Mouse (Mus musculus) hindbrain, embryonic 10.5 days (tissue): ENCODE data around the gene Ap2a2. TPM values are rescaled to one million over a fixed set of nuclear protein-coding genes. Genes with fewer than 3 reads are reported as not detected.

ENCODE experiments used
- DNase-seq: peaks from one replicate; pipeline ENCODE4 v3.0.0-alpha.2; 2017; ENCODE audit warnings: low spot score
- H3K27ac ChIP-seq: fragments of 300-500 bp; sonication (generic); 2 replicates; pipeline ENCODE4 v1.5.1; 2016; ENCODE audit warnings: mild to moderate bottlenecking, moderate library complexity
- H3K27me3 ChIP-seq: fragments of 300-500 bp; sonication (generic); 2 replicates; pipeline ENCODE4 v1.6.1; 2016; ENCODE audit warnings: mild to moderate bottlenecking; ENCODE audit not compliant: poor library complexity, insufficient read depth, severe bottlenecking
- H3K36me3 ChIP-seq: fragments of 300-500 bp; sonication (generic); 2 replicates; pipeline ENCODE4 v1.6.1; 2016; ENCODE audit warnings: mild to moderate bottlenecking, moderate library complexity
- H3K4me1 ChIP-seq: fragments of 300-500 bp; sonication (generic); replicated peaks from 2 replicates; pipeline ENCODE4 v1.6.1; 2016; ENCODE audit warnings: mild to moderate bottlenecking
- H3K4me3 ChIP-seq: fragments of 300-500 bp; sonication (generic); 2 replicates; pipeline ENCODE4 v1.5.1; 2016; ENCODE audit warnings: mild to moderate bottlenecking, moderate library complexity
- H3K9me3 ChIP-seq: fragments of 300-500 bp; sonication (generic); 2 replicates; pipeline ENCODE4 v1.6.1; 2016; ENCODE audit warnings: mild to moderate bottlenecking, moderate library complexity
- WGBS: fragments of 180-500 bp; shearing (Covaris S2); methylation state at CpG from one replicate; pipeline ENCODE4 v1.1.7; 2016; 5-methylcytosine and 5-hydroxymethylcytosine counted together
- polyA plus RNA-seq: library from polyadenylated mRNA; unstranded; fragments of >200 nt; fragmentation: Nextera tagmentation; extraction: Ambion mirVana; gene quantifications from 2 replicates; pipeline ENCODE4 v1.2.1, GENCODE M21; 2016

Ap2a2 gene
- polyA plus RNA-seq, 1 experiment from 2014 or later, result 105 TPM

GRCm38 (mm10) chr7:141564561-141564960 lies 2.6 kb downstream of the Ap2a2 start:
- WGBS, result 74% methylated on average over 7 of the region's 7 CpGs
- Histone ChIP-seq H3K36me3 (peaks cover 15% of the 10 kb centered on the region), H3K9me3 (no peaks in the 10 kb centered on the region), H3K4me1 (peaks cover 48% of the 10 kb centered on the region), H3K4me3 (peak overlapping the region; percentile 6; the same call in 1 of the 2 replicates), H3K27me3 (0 out of 2 replicates have a peak, but pooled peaks cover 5% of the 10 kb centered on the region), H3K27ac (0 out of 2 replicates have a peak overlapping the region, but pooled peaks have one; percentile 23)
- no peak for DNase-seq

DNA sequence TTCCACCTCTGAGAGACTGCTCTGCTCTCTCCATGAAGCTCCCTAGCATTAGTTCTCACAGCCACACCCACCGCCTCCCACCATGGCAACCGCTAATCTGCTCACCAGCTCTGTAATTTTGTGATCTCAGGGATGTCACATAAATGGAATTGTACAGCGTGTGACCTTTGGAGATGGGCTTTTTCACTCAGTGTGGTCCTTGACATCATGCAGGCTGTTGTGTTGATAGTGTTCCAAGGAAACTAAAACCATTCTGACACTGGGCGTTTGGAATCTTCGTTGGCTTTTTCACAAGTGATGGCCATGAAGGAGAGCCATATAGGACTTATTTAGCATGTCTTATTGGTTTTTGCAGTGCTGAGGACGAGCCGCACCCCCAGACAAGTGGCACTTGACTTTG lies 4.6 kb downstream of the Ap2a2 start:
- Histone ChIP-seq H3K9me3 (no peaks in the 10 kb centered on the region), H3K27ac (no peak overlapping the region), H3K36me3 (peaks cover 19% of the 10 kb centered on the region), H3K4me1 (peaks cover 44% of the 10 kb centered on the region), H3K27me3 (no peaks in the 10 kb centered on the region), H3K4me3 (no peak overlapping the region)
- DNase-seq, result no peak
- WGBS, result 85% methylated on average over 7 of the region's 7 CpGs

GRCm38 (mm10) chr7:141569283-141569803 lies 7.4 kb downstream of the Ap2a2 start:
- peaks cover 22% of the 10 kb centered on the region for H3K4me1 ChIP-seq
- WGBS, result 89% methylated on average over 9 of the region's 9 CpGs
- no peak for DNase-seq
- no peaks in the 10 kb centered on the region for H3K27me3 ChIP-seq
- peaks cover 22% of the 10 kb centered on the region for H3K36me3 ChIP-seq
- no peaks in the 10 kb centered on the region for H3K9me3 ChIP-seq
- no peak overlapping the region for H3K4me3 ChIP-seq
- H3K27ac ChIP-seq, result no peak overlapping the region

DNA sequence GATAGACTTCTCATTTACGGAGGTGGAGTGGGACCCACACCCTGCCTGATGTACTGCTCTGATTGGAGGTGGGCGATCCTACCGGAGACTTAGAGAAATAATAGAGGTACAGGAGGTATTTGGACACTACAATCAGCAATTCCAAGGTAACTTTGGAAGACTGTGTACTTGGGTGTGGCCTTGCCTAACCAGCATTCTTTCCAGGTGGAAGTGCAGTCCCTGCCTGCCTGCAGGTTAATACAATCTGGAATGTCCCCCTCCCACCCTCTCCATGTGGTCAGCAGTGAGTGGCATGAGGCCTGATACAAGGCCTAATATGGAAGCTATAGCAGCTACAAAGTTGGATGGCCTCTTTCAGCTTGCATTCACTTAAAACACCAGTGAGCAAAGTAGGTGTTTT lies 7.9 kb downstream of the Ap2a2 start:
- peaks cover 17% of the 10 kb centered on the region for H3K36me3 ChIP-seq
- DNase-seq, result no peak
- no peak overlapping the region for H3K27ac ChIP-seq
- H3K27me3 ChIP-seq, result no peaks in the 10 kb centered on the region
- H3K4me3 ChIP-seq, result no peak overlapping the region
- 92% methylated on average over 3 of the region's 3 CpGs for WGBS
- H3K4me1 ChIP-seq, result peaks cover 16% of the 10 kb centered on the region
- no peaks in the 10 kb centered on the region for H3K9me3 ChIP-seq

GRCm38 (mm10) chr7:141570625-141571295 lies 8.8 kb downstream of the Ap2a2 start:
- Histone ChIP-seq H3K4me1 (peaks cover 14% of the 10 kb centered on the region), H3K36me3 (peaks cover 8% of the 10 kb centered on the region; the same call in 1 of the 2 replicates), H3K27ac (no peak overlapping the region), H3K4me3 (no peak overlapping the region), H3K9me3 (no peaks in the 10 kb centered on the region), H3K27me3 (no peaks in the 10 kb centered on the region)
- no peak for DNase-seq
- 92% methylated on average over 4 of the region's 4 CpGs for WGBS

- H3K27me3 ChIP-seq, result no peaks in the 10 kb centered on the region
- H3K4me3 ChIP-seq, result no peak overlapping the region
- peaks cover 10% of the 10 kb centered on the region; the same call in 1 of the 2 replicates for H3K36me3 ChIP-seq
- no peak for DNase-seq
- no peak overlapping the region for H3K27ac ChIP-seq
- WGBS, result 88% methylated on average over 3 of the region's 3 CpGs
- H3K4me1 ChIP-seq, result no peaks in the 10 kb centered on the region
- no peaks in the 10 kb centered on the region for H3K9me3 ChIP-seq
Measured at GRCm38 (mm10) chr7:141574041-141574440, 12.1 kb downstream of the Ap2a2 start.

- no peak overlapping the region for H3K4me3 ChIP-seq
- H3K9me3 ChIP-seq, result no peaks in the 10 kb centered on the region
- no peaks in the 10 kb centered on the region for H3K4me1 ChIP-seq
- no peaks in the 10 kb centered on the region for H3K27me3 ChIP-seq
- 71% methylated on average over 3 of the region's 3 CpGs for WGBS
- H3K36me3 ChIP-seq, result peaks cover 7% of the 10 kb centered on the region; the same call in 1 of the 2 replicates
- no peak overlapping the region for H3K27ac ChIP-seq
- no peak for DNase-seq
Measured at GRCm38 (mm10) chr7:141575481-141575880, 13.5 kb downstream of the Ap2a2 start.

DNA sequence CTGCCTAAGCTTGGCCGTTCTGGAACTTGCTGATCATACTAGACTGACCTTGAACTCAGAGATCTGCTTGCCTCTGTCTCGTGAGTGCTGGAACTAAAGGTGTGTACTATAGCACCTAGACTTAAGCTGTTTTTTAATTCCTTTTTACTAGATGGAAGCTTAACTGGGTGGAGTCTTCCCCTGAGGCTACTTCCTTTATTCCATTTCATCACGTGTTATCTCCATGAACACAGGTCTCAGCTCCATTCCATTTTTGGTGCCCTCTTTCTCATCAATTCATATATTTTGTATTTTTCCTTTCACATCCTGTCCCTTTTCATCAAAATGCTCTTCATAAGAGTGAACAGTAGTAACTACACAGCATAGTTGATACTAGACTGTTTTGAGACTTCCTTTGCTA lies 15.8 kb downstream of the Ap2a2 start:
- Histone ChIP-seq H3K27ac (no peak overlapping the region), H3K27me3 (no peaks in the 10 kb centered on the region), H3K9me3 (no peaks in the 10 kb centered on the region), H3K4me3 (no peak overlapping the region), H3K36me3 (peaks cover 7% of the 10 kb centered on the region; the same call in 1 of the 2 replicates), H3K4me1 (no peaks in the 10 kb centered on the region)
- no peak for DNase-seq
- 92% methylated on average over 3 of the region's 3 CpGs for WGBS

DNA sequence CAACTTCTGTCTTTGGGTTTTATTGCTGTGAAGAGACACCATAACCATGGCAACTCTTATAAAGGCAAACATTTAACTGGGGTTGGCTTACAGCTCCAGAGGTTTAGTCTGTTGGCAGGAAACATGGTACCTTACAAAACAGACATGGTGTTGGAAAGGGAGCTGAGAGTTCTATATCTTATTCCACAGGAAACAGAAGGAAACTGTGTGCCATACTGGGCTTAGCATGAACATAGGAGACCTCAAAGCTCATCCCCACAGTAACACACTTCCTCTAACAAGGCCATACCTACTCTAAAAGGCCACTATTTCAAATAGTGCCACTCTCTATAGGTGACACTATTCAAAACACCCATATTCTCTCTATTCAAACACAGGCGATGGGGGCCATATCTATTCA lies 16.5 kb downstream of the Ap2a2 start:
- no peak overlapping the region for H3K4me3 ChIP-seq
- H3K4me1 ChIP-seq, result no peaks in the 10 kb centered on the region
- DNase-seq, result no peak
- peaks cover 7% of the 10 kb centered on the region; the same call in 1 of the 2 replicates for H3K36me3 ChIP-seq
- 98% methylated on average over 1 of the region's 1 CpGs for WGBS
- H3K27me3 ChIP-seq, result no peaks in the 10 kb centered on the region
- H3K27ac ChIP-seq, result no peak overlapping the region
- no peaks in the 10 kb centered on the region for H3K9me3 ChIP-seq

DNA sequence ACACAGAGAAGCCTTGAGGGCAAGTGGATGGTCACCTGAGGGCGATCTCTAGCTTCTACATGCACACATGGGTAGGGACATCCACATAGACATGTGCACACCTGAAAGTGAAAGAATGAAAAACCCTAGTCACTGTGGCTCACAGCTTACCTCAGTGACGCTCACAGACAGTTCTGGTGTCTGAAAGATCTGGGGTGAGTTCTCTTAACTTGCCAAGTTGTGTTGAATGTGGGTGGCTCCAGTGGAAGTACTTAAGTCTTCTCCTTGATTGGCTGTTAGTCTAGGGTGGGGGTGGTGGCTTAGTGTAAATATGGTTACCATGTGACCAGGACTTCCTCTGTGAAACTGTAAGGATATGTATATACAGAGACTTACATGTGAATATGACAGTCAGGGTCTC lies 17.0 kb downstream of the Ap2a2 start:
- Histone ChIP-seq H3K36me3 (peaks cover 4% of the 10 kb centered on the region; the same call in 1 of the 2 replicates), H3K9me3 (no peaks in the 10 kb centered on the region), H3K27me3 (no peaks in the 10 kb centered on the region), H3K27ac (no peak overlapping the region), H3K4me1 (no peaks in the 10 kb centered on the region), H3K4me3 (no peak overlapping the region)
- DNase-seq, result no peak
- 94% methylated on average over 2 of the region's 2 CpGs for WGBS

GRCm38 (mm10) chr7:141581323-141581722 lies 19.4 kb downstream of the Ap2a2 start:
- Histone ChIP-seq H3K4me1 (no peaks in the 10 kb centered on the region), H3K27me3 (no peaks in the 10 kb centered on the region), H3K27ac (no peak overlapping the region), H3K36me3 (0 out of 2 replicates have a peak, but pooled peaks cover 6% of the 10 kb centered on the region), H3K4me3 (no peak overlapping the region), H3K9me3 (no peaks in the 10 kb centered on the region)
- no peak for DNase-seq
- WGBS, result 89% methylated on average over 7 of the region's 7 CpGs

DNA sequence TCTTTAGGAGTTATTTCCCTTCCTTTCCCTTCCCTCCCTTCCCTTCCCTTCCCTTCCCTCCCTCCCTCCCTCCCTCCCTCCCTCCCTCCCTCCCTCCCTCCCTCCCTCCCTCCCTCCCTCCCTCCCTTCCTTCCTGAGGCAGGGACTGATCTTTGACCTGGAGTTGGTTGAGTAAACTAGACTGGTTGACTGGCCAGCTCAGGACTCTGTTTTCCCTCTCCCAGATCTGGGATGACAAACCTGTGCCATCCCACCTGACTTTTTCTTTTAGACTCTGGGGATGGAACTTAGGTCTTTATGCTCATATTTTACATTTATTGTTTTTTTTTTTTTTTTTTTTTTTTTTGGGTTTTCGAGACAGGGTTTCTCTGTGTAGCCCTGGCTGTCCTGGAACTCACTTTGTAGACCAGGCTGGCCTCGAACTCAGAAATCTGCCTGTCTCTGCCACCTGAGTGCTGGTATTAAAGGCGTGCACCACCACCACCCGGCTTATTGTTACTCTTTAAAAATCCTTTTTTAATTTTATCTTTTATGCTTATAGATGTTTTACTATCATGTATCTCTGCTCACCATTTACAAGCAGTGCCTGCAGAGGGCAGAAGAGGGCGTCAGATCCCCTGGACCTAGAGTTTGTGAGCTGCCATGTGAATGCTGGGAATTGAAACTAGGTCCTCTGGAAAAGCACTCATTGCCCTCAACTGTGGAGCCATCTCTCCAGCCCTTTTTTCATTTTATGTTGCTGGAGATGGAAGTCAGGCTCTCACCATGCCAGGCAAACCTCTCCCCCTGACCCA lies 22.3 kb downstream of the Ap2a2 start:
- Histone ChIP-seq H3K4me1 (no peaks in the 10 kb centered on the region), H3K27me3 (no peaks in the 10 kb centered on the region), H3K27ac (no peak overlapping the region), H3K4me3 (no peak overlapping the region), H3K9me3 (no peaks in the 10 kb centered on the region), H3K36me3 (peaks cover 13% of the 10 kb centered on the region)
- DNase-seq, result no peak
- 85% methylated on average over 5 of the region's 5 CpGs for WGBS

- no peaks in the 10 kb centered on the region for H3K9me3 ChIP-seq
- no peaks in the 10 kb centered on the region for H3K27me3 ChIP-seq
- no peak for DNase-seq
- no peak overlapping the region for H3K4me3 ChIP-seq
- 83% methylated on average over 4 of the region's 4 CpGs for WGBS
- H3K27ac ChIP-seq, result no peak overlapping the region
- H3K4me1 ChIP-seq, result no peaks in the 10 kb centered on the region
- H3K36me3 ChIP-seq, result peaks cover 23% of the 10 kb centered on the region
Measured at GRCm38 (mm10) chr7:141585288-141585687, 23.3 kb downstream of the Ap2a2 start.
